Mouse (Mus musculus) ovary, postnatal 10 days (tissue): ENCODE measurements around the gene Sptbn1.
A peak's percentile ranks its signal among the peaks of the same experiment; 100 is the strongest.
"Not testable (repeated sequence)": the region's sequence is repeated elsewhere in the genome, so short reads cannot be mapped to it uniquely, and the experiment has no call there.

Experiments used
- DNase-seq: peaks from one replicate; pipeline ENCODE4 v3.0.0; 2022; ENCODE audit warnings: low spot score

Gene Sptbn1

DNA sequence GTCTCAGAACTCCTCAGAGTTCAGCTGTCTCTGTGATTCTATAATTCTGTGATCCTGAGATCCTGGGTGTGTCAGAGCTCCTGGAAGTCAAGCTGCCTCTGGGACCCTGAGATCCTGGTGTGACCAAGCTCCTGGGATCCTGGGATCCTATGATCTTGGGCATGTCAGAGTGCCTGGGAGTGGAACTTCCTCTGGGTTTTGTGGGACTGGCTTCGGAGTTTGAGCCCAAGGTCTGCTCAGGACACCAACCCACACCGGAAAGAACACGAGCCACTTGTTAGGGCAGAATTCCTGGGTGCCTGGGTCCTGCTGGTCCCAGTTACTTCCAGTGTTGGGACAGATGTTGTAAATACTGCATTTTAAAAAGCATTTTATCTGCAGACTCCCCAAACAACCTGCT lies 12.8 kb downstream of the Sptbn1 start:
- DNase-seq, result not testable (repeated sequence)

DNA sequence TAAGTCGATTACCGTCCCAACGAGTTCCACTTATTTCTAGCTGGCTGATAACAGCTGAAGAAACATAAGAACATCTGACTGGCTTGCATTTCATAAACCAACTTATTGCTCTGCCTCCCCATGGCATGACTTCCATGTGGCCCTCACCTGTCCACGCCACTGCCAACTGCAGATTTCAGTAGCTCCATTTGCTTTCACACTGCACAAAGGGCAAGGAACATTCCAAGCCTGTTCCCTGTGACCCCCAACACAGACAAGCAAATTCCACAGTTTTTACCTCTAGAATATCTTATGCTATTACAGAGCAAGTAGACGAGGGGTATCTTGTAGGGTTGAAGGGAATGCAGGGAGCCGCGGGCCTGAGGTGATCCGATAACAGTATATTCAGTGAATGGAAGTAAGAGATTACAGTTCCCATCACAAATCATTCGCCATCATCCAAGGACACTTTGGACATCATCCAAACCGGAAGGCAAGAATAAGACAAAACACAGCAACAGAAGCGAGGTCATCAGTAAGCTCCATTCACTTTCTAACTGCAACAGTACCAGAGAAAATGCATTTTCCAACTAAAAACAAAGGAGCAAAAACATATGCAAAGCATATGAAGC lies 16.6 kb downstream of the Sptbn1 start:
- DNase-seq, result no peak

DNA sequence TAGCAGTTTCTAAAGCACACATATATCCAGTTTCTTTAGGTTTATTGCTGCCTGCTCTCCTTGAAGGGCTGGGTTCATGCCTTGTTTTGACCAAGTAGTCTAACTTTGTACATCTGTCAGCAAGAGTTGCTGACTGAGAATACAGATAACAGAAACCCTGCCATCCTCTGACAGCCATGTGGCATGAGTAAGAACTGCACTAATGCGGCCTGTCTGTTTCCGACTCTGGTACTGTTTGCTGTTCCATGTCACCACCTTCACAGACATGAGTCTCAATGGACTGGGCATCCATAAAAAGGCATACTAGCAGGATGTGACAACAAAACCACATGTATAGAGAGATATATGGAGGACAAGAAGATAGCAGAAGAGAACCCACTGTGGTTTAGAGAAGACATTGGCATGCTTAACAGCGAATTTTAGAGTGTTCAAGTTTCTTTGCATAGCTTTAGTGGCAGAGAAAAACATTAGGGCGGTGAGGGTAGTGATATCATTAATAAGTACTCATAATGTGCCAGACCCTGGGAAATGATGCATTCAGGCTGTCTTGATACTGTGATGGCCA lies 18.4 kb downstream of the Sptbn1 start:
- no peak for DNase-seq

DNA sequence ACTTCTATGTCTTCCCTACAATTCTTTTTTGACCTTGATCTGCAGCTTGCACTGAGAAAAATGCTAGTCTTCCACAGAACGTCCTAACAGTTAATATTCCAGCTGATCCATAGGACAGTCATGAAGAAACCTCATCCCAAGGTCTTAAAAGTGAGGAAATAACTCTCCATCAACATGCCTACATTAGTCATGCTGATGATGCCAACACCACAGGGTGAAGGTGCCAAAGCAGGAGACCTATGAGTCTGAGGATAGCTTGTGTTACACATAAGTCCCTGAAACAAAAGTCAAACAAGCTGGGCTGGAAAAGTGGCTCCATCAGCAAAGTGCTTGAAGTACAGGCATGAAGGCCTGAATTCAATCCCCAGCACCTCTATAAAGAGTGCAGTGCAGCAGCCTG lies 20.9 kb downstream of the Sptbn1 start:
- DNase-seq, result no peak

DNA sequence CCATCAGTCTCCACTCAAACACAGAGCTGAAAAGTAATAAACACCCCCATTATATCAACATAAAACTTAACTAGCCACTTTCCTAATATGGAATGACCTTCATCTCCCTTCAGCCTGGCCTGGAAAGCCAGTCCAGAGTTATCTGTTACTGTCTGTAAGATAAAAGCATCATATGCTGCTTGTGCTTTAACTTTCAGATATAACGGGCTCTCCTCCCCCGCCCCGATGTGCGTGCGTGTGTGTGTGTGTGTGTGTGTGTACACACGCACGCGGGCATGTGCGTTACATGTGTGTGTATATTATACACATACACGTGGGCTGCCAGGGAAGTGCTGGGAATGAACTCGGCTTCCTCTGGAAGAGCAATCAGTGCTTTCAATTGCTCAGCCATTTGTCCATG lies 21.8 kb downstream of the Sptbn1 start:
- DNase-seq, result no peak

DNA sequence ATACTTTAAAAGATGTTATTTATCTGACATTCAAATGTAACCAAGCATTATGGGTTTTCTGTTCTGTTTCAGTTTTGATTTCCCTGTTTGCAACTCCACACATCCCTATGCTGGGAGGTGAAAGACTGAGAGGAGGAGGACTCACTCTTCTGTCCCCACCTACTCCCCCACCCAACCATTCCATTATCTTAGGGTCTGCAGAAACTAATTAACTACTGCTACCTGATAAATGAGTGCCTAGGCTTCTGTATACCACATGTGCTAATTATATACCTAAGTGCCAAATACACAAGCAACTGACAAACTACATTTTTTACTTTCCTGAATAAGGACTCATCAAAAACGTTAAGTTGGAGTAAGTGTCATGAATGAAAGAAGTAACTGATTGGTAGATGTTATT lies 23.8 kb downstream of the Sptbn1 start:
- no peak for DNase-seq

DNA sequence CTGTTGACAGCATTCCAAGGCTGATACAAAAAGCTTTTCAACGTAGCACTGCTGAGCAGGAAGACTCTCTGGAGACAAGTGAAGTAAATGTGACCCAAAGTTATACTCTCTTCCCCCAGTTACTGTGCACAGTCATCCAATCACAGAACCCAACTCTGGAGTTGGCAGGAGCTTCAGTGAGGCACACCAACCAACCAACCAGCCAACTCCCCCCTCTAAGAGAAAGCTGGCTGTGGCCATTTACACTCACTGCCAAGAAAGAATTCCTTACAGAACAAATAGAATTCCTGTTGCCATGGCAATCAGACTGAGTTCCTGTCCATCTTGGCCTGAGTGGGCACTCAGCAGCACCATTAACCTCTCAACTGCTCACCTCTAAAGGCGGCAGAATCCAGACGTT lies 24.4 kb downstream of the Sptbn1 start:
- no peak for DNase-seq

DNA sequence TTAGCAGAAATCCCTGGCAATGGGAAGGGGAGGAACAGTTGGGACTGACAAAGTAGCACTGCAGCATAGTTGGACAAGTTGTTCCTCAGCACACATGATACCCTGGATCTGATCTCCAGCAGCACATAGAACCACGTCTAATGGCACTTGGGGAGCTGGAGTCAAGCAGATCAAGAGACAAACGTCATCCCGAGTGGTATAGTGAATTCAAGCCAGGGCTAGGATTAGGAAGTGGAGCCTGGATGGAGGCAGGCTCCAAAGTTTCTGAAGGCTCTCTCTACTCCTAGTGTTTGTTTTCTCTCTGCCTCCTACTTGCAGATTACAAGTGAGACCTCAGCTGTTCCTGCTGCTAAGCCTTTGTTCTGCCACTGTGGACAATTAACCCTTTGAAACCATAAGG lies 27.1 kb downstream of the Sptbn1 start:
- DNase-seq, result no peak

DNA sequence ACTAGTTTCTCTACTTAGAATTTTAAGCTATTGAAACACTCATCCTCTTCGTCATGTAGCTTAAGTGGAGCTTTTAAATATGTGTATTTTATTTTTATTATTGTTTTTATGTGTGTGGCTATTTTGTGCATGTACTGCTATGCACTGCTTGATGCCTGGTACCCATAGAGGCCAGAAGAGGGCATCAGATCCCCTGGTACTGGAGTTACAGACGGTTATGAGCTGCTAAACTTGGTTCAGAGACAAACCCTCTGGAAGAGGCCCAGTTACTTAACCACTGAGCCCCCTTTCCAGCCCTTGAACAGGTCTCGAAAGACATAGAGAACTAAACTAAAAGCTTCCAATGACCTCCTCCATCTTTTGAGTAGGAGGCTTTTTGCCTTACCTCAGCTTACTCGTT lies 30.0 kb downstream of the Sptbn1 start:
- DNase-seq, result no peak

DNA sequence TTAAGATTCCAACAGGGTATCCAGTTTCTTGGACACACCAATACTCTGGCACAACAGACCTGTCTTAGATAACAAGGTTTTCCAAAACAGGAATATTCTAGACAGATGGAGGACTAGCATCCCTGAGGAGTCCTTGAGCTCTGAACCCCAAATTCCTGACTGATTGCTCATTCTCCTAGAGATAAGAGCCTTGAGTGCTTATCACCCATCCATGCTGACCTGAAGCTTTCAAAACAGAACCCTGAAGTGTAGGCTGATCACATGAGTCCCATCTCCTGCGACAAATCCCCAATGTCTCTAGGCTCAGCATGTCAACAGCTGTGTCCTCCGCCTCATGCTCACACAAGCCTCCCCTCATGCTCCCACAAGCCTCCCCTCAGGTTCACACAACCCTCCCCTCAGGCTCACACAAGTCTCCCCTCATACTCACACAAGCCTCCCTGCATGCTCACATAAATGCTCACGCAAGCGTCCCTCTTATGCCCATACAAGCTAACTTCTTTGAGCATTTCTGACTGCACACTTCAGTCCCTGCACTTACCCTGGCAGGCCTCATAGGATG lies 31.2 kb downstream of the Sptbn1 start:
- no peak for DNase-seq

DNA sequence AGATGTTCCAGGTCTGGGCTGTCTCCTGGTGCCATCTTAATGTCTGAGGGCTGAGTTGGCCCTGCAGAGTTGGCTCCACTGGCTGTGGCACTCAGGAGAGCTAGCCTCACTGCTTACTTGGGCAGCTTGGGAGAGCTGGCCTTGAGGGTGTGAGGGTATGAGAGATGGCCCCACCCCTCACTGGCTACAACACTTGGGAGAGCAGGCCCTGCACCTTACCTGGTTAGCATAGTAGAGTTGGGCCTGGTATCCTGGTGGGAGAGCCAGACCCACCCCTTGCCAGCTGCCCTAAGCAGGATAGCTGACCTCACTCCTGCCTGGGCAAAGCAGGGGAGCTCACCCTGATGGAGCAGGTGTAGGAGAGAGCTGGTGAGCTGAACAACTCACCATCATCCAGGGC lies 32.3 kb downstream of the Sptbn1 start:
- no peak for DNase-seq

DNA sequence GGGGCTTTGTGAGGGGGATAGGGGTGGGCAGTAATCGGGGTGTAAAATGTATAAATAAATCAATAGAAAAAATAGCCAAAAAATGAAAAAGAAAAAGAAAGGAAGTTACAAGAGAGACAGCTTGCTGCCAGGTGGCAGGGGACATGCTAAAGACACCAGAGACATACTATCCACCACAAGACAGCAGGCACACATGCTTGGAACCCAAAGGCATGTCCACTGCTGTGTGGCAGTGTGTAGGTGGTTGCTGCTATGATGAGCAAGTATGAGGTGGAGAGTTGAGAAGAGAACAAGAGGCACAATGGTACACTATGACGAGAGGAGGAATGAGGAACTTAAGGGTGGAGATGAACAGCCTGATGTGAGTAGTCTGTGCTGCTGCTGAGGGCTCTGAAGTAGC lies 32.8 kb downstream of the Sptbn1 start:
- no peak for DNase-seq

DNA sequence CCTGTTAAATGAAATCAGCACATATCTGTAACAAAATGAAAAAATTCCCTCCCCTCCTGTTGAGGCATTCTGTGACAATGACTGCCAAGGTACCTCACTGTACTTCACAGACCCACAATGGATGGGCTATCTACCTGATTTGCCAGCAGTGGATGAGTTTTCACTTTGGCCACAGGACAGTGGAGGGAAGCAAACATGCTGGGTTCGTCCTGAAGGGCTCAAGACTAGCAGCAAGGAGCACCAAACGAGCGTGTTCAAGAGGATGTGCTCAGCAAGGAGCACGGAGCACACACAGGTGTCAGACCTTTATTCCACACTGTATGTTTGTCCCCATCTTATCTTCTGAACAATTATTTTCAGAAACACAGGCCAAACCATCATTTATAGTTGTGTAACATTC lies 34.0 kb downstream of the Sptbn1 start:
- DNase-seq, result no peak

DNA sequence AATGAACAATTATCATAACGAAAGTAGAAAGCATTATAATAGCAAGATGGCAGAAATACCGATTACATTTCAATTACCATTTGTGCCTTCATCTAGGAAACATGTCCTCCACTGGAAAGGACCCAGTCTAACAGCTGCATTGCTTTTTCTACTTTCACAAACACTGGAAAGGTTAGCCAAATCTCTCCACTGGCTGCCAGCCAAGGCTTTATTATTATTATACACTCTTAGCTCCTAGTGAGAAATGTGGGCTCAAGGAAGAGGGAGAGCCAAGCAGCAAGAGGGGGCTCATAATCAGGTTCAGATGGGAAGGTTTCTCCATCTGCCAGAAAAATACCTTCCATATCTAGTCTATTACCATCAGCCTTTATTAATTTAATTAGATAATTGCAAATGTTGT lies 35.9 kb downstream of the Sptbn1 start:
- peak; percentile 40 for DNase-seq

DNA sequence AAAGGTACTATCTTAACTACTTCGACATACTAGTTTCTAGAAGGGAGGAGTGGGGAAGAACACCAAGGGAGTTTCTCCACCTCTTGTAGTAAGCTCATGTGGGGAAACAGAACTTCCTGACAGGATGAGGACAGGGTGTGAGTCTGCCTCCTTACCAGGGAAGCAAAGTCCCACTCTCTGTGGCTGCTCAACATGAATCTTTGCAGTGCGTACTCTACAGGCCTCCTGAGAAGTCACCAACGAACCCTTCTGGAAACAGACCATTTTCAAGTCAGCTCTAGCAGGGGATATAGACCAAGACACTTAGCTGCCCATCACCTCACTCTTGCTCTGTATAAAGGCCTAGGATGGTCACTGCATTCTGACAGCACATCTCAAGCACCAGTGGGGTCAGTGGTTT lies 36.6 kb downstream of the Sptbn1 start:
- DNase-seq, result no peak

DNA sequence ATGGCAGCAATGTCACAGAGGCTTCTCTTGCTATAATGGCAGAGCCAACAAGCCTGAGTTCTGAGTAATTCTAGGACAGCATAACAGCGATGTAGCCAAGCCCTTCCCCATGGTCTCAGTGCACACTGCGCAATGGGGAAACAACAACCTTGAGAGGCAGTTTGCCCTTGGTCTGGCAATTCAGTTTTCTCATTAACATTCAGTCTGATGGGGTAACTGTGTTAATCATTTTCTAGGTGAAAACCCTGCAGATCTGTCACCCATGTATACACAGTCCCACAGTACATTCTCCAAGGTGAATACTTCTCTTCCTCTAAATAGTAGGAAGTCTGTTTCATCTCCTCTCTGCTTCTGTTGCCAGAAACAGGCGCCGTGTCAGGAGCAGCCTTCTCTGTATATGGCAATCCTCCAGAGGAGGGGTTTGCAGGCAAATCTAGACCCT lies 37.6 kb downstream of the Sptbn1 start:
- no peak for DNase-seq

DNA sequence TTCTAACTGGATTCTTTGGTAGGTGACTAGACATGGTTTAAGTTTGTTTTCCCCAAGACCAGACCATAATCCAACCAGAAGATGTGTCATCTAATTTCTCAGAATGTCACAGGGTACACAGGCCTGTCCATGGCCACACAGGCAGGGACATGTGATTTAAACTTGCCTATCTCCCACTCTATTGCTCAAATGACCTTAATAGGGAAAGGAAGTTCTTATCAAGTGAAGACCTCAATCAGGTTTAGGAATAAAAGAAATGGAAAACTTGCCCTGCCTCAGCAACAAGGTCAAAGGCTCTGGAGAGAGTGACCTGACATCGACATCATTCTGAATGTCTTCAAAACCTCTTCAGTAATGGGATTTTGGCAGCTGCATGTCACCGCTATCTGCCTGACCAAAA lies 41.2 kb downstream of the Sptbn1 start:
- no peak for DNase-seq

DNA sequence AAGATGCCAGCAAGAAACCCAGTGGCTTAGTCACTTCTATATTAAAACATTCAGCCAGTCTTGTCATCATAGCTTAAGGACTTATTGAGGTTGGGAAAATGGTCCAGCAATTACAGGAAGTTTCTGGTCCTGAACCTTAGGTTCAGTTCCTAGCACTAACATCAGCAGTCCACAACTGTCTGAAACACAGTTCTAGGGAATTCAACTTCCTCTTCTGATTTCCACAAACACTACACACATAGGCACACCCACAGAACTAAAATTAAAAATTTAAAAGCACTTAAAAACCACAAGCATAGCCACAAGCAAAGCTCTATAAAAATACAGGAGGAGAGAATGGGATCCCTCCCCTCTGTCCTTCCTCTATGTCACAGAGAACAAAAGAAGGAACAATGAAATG lies 43.4 kb downstream of the Sptbn1 start:
- no peak for DNase-seq

DNA sequence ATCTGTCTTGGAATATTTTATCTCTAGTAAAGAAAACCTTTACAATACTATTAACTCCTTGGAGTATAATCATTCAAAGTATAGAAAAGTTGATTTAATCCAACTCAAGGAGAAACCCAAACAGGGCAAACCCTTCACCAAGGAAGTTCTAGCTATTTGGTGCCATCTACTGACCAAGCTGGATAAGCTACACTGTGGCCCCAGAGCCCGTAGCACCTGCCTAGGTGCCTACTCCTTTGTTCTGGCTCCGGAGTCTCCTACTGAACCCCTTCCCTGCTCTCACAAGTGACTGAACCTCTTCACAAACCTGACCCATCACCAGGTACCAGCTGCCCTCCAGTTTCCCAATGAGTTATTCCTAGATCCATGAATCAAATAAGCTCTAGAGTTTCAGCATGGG lies 45.3 kb downstream of the Sptbn1 start:
- DNase-seq, result no peak

DNA sequence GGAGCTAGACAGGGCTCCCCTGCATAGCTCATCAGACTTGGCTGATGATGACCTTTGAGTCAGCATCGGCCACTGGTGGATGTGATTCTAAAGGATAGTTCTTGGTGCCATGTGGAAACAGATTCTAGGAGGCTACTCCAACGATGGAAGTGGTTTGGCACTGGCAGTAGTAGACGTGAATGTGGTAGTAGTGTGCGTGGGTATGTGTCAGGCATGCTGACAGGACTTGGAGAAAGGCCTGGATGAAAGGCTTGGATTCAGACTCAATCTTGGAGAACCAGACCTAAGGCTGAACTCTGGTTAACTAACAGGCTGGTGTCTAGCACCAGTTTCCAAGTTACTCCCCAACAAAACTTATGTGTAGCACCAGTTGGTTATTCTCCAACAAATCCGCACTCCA lies 46.9 kb downstream of the Sptbn1 start:
- no peak for DNase-seq

DNA sequence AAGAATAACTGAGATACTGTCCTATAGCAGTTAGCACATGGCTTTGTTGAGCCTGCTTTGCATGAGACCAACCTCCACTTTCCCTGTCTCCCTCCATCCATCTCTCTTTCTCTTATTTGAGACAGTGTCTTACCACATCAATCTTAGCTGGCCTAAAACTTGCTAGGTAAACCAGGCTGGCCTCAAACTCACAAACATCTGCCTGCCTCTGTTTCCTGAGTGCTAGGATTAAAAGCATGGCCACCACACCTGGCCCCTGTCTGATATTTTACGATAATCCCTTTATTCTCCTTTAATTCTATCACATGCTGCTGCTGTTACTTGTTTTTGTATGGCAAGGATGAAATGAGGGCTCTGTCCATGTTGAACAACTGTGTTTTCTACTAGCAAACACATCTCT lies 49.6 kb downstream of the Sptbn1 start:
- no peak for DNase-seq

DNA sequence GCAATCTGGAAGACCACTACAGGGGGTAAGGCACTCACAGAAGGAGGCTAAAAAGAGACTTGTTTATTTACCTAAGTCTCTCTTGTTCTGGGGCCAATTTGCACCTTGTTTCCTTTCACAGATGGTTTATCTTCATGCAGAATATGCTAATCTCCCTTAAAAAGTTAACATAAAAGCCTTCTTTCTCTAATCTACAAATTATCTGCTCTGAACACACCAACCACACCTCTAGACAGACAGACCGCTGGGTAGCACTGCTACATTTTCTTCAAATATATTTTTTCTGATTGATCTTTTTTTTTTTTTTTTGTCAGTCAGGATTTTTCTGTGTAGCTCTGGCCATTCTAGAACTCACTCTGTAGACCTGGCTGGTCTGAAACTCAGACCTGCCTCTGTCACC lies 50.5 kb downstream of the Sptbn1 start:
- DNase-seq, result no peak

DNA sequence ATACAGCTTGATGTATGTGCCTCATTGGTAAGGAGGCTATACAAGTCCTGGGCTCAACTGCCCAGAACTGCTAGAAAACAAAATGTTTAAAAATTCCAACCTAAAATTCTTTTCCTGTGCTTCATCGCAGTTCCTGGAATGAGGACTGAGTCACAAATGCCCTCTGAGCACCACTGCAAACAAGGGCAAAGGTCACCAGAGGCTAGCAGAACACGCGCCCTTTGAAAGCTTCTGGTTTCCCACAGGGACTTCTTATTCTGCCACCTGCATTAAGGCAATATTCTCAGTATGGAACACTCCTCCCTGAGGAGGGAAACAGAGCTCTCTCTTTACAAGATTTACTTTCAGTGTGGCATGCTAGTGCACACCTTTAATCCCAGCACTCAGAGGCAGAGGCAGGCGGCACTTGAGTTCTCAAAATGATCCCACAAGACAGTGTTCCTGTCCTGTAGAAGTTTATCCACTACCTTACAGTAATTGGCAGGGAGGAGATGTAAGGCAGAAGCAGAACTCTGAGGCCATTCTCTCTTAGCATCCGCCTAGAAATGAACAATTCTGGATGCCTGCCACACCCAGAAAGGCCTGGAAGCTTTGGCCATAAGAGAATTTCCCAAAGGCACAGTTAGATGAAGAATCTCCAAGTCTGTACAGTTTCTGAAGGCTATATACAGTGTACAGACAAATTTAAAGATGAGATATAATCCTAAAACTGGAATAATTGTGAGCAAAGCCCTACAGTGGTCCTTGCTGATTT lies 56.1 kb downstream of the Sptbn1 start:
- no peak for DNase-seq
